Mouse (Mus musculus): ENCODE results near the gene Slc7a1. TPM values are rescaled to one million over a fixed set of nuclear protein-coding genes. Genes with fewer than 3 reads are reported as not detected.

The Slc7a1 gene
- polyA plus RNA-seq, 1 experiment from 2014 or later, result 12.3 TPM

- Histone ChIP-seq H3K4me2 (ENCODE audit: low read length) (no peak overlapping the region), H3K9me3 (replicated peaks; ENCODE audit: low read length) (no peaks in the 10 kb centered on the region), H3K27ac (no peak overlapping the region), H3K4me1 (replicated peaks; ENCODE audit: insufficient read depth, low read length) (peaks cover 15% of the 10 kb centered on the region), H3K36me3 (ENCODE audit: insufficient read depth, low read length) (no peaks in the 10 kb centered on the region), H3K4me3 (replicated peaks; ENCODE audit: low read depth, low read length) (no peak overlapping the region), H3K27me3 (ENCODE audit: insufficient read depth, low read length) (no peaks in the 10 kb centered on the region), H3K9ac (ENCODE audit: low read depth, low read length) (no peak overlapping the region)
- no peak for ATAC-seq (replicated peaks; ENCODE audit: low FRiP score, low read depth)
- no peak for TF ChIP-seq CTCF (IDR thresholded peaks at IDR 0.05; ENCODE audit: low read depth)
- DNase-seq (ENCODE audit: low spot score), result no peak
- 92% methylated on average over 6 of the region's 6 CpGs for WGBS
Observed at GRCm38 (mm10) chr5:148380246-148380504, 19.5 kb downstream of the Slc7a1 start.

GRCm38 (mm10) chr5:148379455-148380245, 20.1 kb downstream of the Slc7a1 start:
- Histone ChIP-seq H3K27me3 (ENCODE audit: insufficient read depth, low read length) (no peaks in the 10 kb centered on the region), H3K4me1 (replicated peaks; ENCODE audit: insufficient read depth, low read length) (peaks cover 10% of the 10 kb centered on the region), H3K36me3 (ENCODE audit: insufficient read depth, low read length) (no peaks in the 10 kb centered on the region), H3K9me3 (replicated peaks; ENCODE audit: low read length) (no peaks in the 10 kb centered on the region), H3K27ac (no peak overlapping the region), H3K4me2 (ENCODE audit: low read length) (no peak overlapping the region), H3K9ac (ENCODE audit: low read depth, low read length) (no peak overlapping the region), H3K4me3 (replicated peaks; ENCODE audit: low read depth, low read length) (no peak overlapping the region)
- peak; percentile 37 for TF ChIP-seq CTCF (IDR thresholded peaks at IDR 0.05; ENCODE audit: low read depth)
- WGBS, result 86% methylated on average over 17 of the region's 17 CpGs
- no peak for ATAC-seq (replicated peaks; ENCODE audit: low FRiP score, low read depth)
- DNase-seq (ENCODE audit: low spot score), result no peak

GRCm38 (mm10) chr5:148378707-148379106, 21.0 kb downstream of the Slc7a1 start:
- no peaks in the 10 kb centered on the region for H3K36me3 ChIP-seq (ENCODE audit: insufficient read depth, low read length)
- TF ChIP-seq CTCF (IDR thresholded peaks at IDR 0.05; ENCODE audit: low read depth), result no peak
- H3K9ac ChIP-seq (ENCODE audit: low read depth, low read length), result no peak overlapping the region
- WGBS, result 91% methylated on average over 3 of the region's 3 CpGs
- no peak for DNase-seq (ENCODE audit: low spot score)
- no peaks in the 10 kb centered on the region for H3K27me3 ChIP-seq (ENCODE audit: insufficient read depth, low read length)
- no peak for ATAC-seq (replicated peaks; ENCODE audit: low FRiP score, low read depth)
- peaks cover 5% of the 10 kb centered on the region; the same call in 1 of the 2 replicates for H3K4me1 ChIP-seq (replicated peaks; ENCODE audit: insufficient read depth, low read length)
- H3K27ac ChIP-seq, result no peak overlapping the region
- H3K4me2 ChIP-seq (ENCODE audit: low read length), result no peak overlapping the region
- no peak overlapping the region for H3K4me3 ChIP-seq (replicated peaks; ENCODE audit: low read depth, low read length)
- H3K9me3 ChIP-seq (replicated peaks; ENCODE audit: low read length), result no peaks in the 10 kb centered on the region

GRCm38 (mm10) chr5:148378232-148378508, 21.5 kb downstream of the Slc7a1 start:
- no peaks in the 10 kb centered on the region for H3K36me3 ChIP-seq (ENCODE audit: insufficient read depth, low read length)
- TF ChIP-seq CTCF (IDR thresholded peaks at IDR 0.05; ENCODE audit: low read depth), result no peak
- DNase-seq (ENCODE audit: low spot score) (no peak), ATAC-seq (replicated peaks; ENCODE audit: low FRiP score, low read depth) (no peak)
- H3K27me3 ChIP-seq (ENCODE audit: insufficient read depth, low read length), result no peaks in the 10 kb centered on the region
- no peak overlapping the region for H3K9ac ChIP-seq (ENCODE audit: low read depth, low read length)
- H3K4me2 ChIP-seq (ENCODE audit: low read length), result no peak overlapping the region
- no peak overlapping the region for H3K4me3 ChIP-seq (replicated peaks; ENCODE audit: low read depth, low read length)
- no peak overlapping the region for H3K27ac ChIP-seq
- H3K4me1 ChIP-seq (replicated peaks; ENCODE audit: insufficient read depth, low read length), result 0 out of 2 replicates have a peak, but pooled peaks cover 8% of the 10 kb centered on the region
- no peaks in the 10 kb centered on the region for H3K9me3 ChIP-seq (replicated peaks; ENCODE audit: low read length)
- 76% methylated on average over 4 of the region's 4 CpGs for WGBS

- 76% methylated on average over 17 of the region's 17 CpGs for WGBS
Observed at GRCm38 (mm10) chr5:148377439-148378231, 22.1 kb downstream of the Slc7a1 start.

GRCm38 (mm10) chr5:148376358-148376757, 23.3 kb downstream of the Slc7a1 start:
- H3K27me3 ChIP-seq (ENCODE audit: insufficient read depth, low read length), result no peaks in the 10 kb centered on the region
- H3K9me3 ChIP-seq (replicated peaks; ENCODE audit: low read length), result no peaks in the 10 kb centered on the region
- no peaks in the 10 kb centered on the region for H3K36me3 ChIP-seq (ENCODE audit: insufficient read depth, low read length)
- no peak for ATAC-seq (replicated peaks; ENCODE audit: low FRiP score, low read depth)
- 95% methylated on average over 8 of the region's 8 CpGs for WGBS
- H3K4me2 ChIP-seq (ENCODE audit: low read length), result no peak overlapping the region
- DNase-seq (ENCODE audit: low spot score), result no peak
- H3K9ac ChIP-seq (ENCODE audit: low read depth, low read length), result no peak overlapping the region
- TF ChIP-seq CTCF (IDR thresholded peaks at IDR 0.05; ENCODE audit: low read depth), result no peak; the same call in 1 of the 2 replicates
- 0 out of 2 replicates have a peak, but pooled peaks cover 12% of the 10 kb centered on the region for H3K4me1 ChIP-seq (replicated peaks; ENCODE audit: insufficient read depth, low read length)
- H3K27ac ChIP-seq, result no peak overlapping the region
- no peak overlapping the region for H3K4me3 ChIP-seq (replicated peaks; ENCODE audit: low read depth, low read length)

More at GRCm38 (mm10) chr5:148377439-148378231, 22.1 kb downstream of the Slc7a1 start:
- no peak for TF ChIP-seq CTCF (IDR thresholded peaks at IDR 0.05; ENCODE audit: low read depth)
- H3K4me2 ChIP-seq (ENCODE audit: low read length), result no peak overlapping the region
- no peaks in the 10 kb centered on the region for H3K27me3 ChIP-seq (ENCODE audit: insufficient read depth, low read length)
- no peaks in the 10 kb centered on the region for H3K9me3 ChIP-seq (replicated peaks; ENCODE audit: low read length)
- H3K27ac ChIP-seq, result no peak overlapping the region
- H3K9ac ChIP-seq (ENCODE audit: low read depth, low read length), result no peak overlapping the region
- 0 out of 2 replicates have a peak, but pooled peaks cover 8% of the 10 kb centered on the region for H3K4me1 ChIP-seq (replicated peaks; ENCODE audit: insufficient read depth, low read length)
- DNase-seq (ENCODE audit: low spot score), result no peak
- no peak overlapping the region for H3K4me3 ChIP-seq (replicated peaks; ENCODE audit: low read depth, low read length)
- no peaks in the 10 kb centered on the region for H3K36me3 ChIP-seq (ENCODE audit: insufficient read depth, low read length)
- ATAC-seq (replicated peaks; ENCODE audit: low FRiP score, low read depth), result no peak

Data from kidney, postnatal 0 days (tissue).